Comparison of ENCODE assay signal across 8 mouse cellular contexts in the genomic region with DNA sequence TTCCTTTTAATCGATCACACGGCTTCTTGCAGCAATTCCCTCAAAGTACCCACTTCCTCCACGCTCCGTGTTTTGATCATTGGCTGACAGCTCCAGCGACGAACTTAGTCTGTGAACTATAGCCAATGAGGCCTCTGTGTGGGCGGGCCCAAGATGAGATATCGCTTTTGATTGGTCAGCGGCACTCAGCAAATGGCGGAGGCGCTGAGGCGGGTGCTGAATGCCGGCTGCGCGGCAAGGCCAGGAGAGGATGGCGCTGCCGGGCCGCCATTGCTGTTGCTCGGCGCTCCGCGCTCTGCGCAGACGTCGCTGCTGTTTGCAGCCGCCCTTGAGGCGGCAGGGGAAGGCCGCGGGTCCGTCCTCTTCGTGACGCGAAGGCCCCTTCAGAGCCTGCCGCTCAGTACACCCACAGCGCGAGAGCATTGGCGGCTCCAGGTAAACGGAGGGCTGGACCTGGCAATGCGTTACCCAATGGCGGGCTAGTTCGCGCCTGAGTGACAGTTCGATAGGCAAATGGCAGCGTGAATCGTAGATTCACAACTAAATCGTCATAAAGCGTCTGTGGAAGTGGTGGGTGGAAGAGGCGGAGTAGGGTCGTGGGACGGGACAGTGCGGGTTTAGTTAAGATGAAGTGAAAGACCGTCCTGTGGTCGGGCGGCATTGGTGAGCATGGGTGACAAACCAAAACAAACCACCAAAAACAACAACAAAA. TPM values are rescaled to one million over a fixed set of nuclear protein-coding genes. Genes with fewer than 3 reads are reported as not detected.
DNase-seq lines count a peak whose midpoint lies in the region; ATAC-seq lines count a peak whose summit lies in the region.

Gene Swsap1 (plus strand): TSS at position 186 of the 712 bp plus-strand sequence.

- no peaks in the 10 kb centered on the region for H3K9me3 ChIP-seq in lung, embryonic 16.5 days (ENCODE audit: control insufficient read depth, low read length)

- under 1% methylated on average over 54 of the region's 54 CpGs for WGBS in lung, embryonic 16.5 days

- no peaks in the 10 kb centered on the region for H3K36me3 ChIP-seq in lung, embryonic 16.5 days (ENCODE audit: control insufficient read depth, insufficient read depth, low read length)

- ATAC-seq in hematopoietic stem cell, adult 5-6 weeks (replicated peaks in 1 of 2; ENCODE audit: insufficient read depth in 1 of 2, low FRiP score in 2 of 2, low TSS enrichment in 1 of 2, low read depth in 1 of 2, poor library complexity in 2 of 2, severe bottlenecking in 2 of 2): peak; percentile 93 to 94
- ATAC-seq in lung, embryonic 16.5 days (ENCODE audit: low read depth): peak; percentile 99

- H3K4me2 ChIP-seq in lung, embryonic 16.5 days (ENCODE audit: low read depth, low read length): peak within 1 kb of the TSS; percentile 77

- peak within 1 kb of the TSS; percentile 78 for H3K4me3 ChIP-seq in lung, embryonic 16.5 days (ENCODE audit: low read length)

- peak; percentile 99 for DNase-seq in MEL-GATA-1-ER (ENCODE audit: extremely low read depth, low read depth)
- peak; percentile 100 for DNase-seq in cerebellum, adult 8-10 months
- peak; percentile 98 for DNase-seq in forelimb bud, embryonic 11.5 days (ENCODE audit: low read depth, low spot score)
- DNase-seq in layer of hippocampus, adult 9-10 months (ENCODE audit: low spot score): peak; percentile 100
- DNase-seq in ovary, postnatal 10 days (ENCODE audit: low spot score): peak; percentile 97
- DNase-seq in thymus, postnatal 10 days (ENCODE audit: low spot score in 2 of 2): peak; percentile 97 to 99

- peak within 1 kb of the TSS; percentile 93 for H3K9ac ChIP-seq in lung, embryonic 16.5 days (ENCODE audit: low read length)

- H3K4me1 ChIP-seq in lung, embryonic 16.5 days (replicated peaks; ENCODE audit: control insufficient read depth, insufficient read depth, low read length): peaks cover 13% of the 10 kb centered on the region

- H3K27ac ChIP-seq in lung, embryonic 16.5 days (ENCODE audit: low read length): peak within 1 kb of the TSS; percentile 95

- no peaks in the 10 kb centered on the region; the same call in 1 of the 2 replicates for H3K27me3 ChIP-seq in lung, embryonic 16.5 days (ENCODE audit: control insufficient read depth, insufficient read depth, low read depth, low read length)

RNA-seq across cellular contexts. Expression of gene Swsap1, which starts in this region (rescaled TPM):
- total RNA-seq in hematopoietic stem cell, adult 5-6 weeks (2017): 6.4 and 7.2 TPM in 2 replicates
- 5.4 and 6.2 TPM in 2 replicates for polyA plus RNA-seq in lung, embryonic 16.5 days (2015; fragmentation: Nextera tagmentation; extraction: Ambion mirVana)

Comparison
In these comparisons a context has a peak if more than half of its experiments do, and no peak if none do; other contexts are left out.
1. Peak in every context shown above with its lines: DNase-seq, ATAC-seq, H3K4me3 ChIP-seq and H3K27ac ChIP-seq.